Mouse (Mus musculus) bone marrow, adult 2 months (tissue): ENCODE measurements around the gene Olfr432.

Source experiments
- CTCF ChIP-seq: fragments of 200-500 bp; IDR thresholded peaks from 2 replicates; pipeline ENCODE4 v1.5.1; 2011; ENCODE audit warnings: low read length, control low read depth; ENCODE audit not compliant: control insufficient read depth, insufficient read depth
- POLR2A ChIP-seq: fragments of 200-500 bp; IDR thresholded peaks from 2 replicates; pipeline ENCODE4 v1.6.1; 2011; ENCODE audit warnings: low read depth, mild to moderate bottlenecking, control low read depth, low read length, borderline replicate concordance; ENCODE audit not compliant: control insufficient read depth

DNA sequence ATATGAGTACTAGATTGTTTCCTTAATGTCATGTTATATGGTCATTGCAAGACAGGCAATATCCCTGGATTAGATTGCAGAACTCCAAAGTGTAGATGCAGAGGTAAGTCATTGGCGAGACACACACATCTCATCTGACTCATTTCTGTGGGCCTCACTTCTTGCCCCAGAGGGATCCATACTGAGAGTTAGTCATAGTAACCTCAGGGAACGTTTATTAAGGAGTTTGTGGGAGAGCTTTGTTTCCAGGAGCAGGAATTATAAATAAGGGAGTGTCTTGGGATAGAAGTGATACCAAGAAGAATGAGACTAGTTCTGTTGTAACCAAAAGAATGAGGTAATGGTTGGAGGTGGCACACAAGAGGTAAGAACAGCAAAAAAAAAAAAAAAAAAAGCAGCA, at the start of gene Olfr432:
- no peak for TF ChIP-seq CTCF
- no peak for TF ChIP-seq POLR2A
